Mouse (Mus musculus) layer of hippocampus, adult 9-10 months (tissue): ENCODE measurements around the gene Setd1b.

Source experiments
- DNase-seq: peaks from one replicate; pipeline ENCODE4 v3.0.0; 2022; ENCODE audit warnings: low spot score

Gene Setd1b

GRCm38 (mm10) chr5:123140694-123141554 is 1.1 kb upstream of the Setd1b start:
- DNase-seq: peak; percentile 98

DNA sequence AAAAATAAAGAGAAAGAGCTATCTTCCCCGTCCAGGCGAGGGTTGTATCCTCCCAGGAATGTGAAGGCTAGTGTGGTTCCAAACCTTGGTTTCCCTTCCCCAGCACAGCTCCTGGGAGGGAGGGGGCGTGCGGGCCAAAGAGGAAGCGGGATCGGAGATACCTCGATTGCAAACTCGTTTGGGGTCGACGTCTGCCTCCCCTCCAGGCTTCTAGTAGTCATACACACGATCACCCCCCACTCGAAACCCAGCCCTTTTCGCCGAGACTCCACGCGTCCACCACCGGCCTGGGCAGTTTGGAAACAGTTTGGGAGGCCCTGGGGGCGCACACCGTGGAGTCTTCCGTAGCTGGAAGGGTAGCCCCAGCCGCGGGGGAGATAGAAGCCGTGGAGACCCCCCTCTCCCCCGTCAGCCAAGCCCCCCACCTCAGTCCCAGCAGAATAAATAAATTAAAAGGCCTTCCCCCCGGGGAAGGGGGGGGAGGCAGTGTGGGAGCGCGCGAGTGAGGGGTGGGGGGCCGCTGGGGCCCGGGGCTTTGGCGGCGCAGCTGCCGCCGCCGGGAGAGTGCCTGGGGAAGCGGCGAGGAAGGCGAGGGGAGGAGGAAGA is 335 bp upstream of the Setd1b start:
- no peak for DNase-seq

- no peak for DNase-seq
Observed at GRCm38 (mm10) chr5:123143251-123143970, 1.4 kb downstream of the Setd1b start.

GRCm38 (mm10) chr5:123143971-123144745 is 2.2 kb downstream of the Setd1b start:
- no peak for DNase-seq

DNA sequence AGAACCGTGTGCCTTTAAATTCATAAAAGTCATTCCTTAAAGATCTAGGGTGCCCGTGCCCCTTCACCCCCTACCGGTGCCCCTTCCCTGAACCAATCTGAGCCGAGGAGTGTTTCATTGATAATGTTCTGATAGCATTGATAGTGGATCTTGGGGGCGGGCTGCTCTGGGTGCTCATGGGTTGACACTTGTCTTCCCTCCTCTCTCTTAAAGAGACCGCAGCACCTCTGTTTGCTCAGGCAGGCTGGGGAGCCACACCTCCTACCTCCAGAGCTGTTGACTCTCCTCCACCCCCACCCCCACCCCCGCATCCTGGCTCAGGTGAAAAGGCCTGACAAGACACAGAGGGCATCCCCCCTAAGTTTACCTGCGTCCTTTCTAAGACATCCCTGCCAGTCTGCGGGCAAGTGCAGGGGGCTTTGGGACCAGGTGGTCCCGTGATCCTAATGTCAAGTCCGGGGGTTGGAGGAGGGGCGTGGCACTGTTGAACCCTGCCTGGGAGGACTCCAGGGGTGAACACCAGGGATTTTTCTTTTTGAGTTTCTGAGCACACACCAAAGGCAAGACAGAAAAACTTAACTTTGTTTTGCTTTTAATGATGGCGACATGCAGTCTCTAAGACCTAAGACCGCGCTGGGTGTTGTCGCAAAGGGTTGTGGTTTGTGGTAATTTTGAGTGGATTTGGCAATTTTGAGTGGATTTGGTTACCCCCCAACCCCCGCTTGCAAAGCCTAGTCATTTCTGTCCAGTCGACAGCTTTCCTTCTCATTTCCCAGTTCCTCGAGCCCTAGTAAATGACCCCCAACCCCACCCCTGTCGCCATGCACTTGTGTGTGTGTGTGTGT is 3.0 kb downstream of the Setd1b start:
- DNase-seq: no peak

GRCm38 (mm10) chr5:123146357-123146756 is 4.4 kb downstream of the Setd1b start:
- DNase-seq: no peak

DNA sequence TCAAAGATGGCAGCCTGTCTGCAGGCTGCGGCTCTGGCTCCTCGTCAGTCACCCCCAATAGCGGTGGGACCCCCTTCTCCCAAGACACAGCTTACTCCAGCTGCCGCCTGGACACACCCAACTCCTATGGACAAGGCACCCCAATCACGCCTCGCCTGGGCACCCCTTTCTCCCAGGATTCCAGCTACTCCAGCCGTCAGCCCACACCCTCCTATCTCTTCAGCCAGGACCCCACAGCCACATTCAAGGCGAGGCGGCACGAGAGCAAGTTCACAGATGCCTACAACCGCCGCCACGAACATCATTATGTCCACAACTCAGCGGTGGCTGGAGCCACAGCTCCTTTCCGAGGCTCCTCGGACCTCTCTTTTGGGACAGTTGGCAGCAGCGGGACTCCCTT is 5.6 kb downstream of the Setd1b start:
- DNase-seq: no peak

- DNase-seq: no peak
Observed at GRCm38 (mm10) chr5:123148073-123148722, 6.2 kb downstream of the Setd1b start.

GRCm38 (mm10) chr5:123149451-123150400 is 7.7 kb downstream of the Setd1b start:
- peak; percentile 80 for DNase-seq

DNA sequence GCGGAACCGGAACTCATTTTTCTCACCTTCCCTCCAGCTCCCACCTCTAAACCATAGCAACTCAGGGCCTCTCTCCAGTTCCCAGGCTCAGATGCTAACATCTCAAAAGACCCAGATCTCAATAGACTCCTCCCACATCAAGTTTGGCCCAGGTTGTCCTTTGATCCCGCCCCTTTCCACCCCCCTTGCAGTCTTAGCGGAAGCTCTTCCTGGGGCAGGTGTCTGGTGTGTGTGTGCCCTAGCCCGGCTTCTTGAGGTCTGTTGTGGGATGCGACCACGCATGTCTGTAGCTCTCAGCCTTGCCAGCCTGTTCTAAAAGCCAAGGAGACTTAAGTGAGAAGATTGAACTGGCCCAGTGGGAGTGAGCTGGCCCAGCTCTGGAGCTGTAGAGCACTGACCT is 8.6 kb downstream of the Setd1b start:
- no peak for DNase-seq

- no peak for DNase-seq
Observed at GRCm38 (mm10) chr5:123151077-123151476, 9.1 kb downstream of the Setd1b start.

- DNase-seq: no peak
Observed at GRCm38 (mm10) chr5:123151707-123152362, 9.8 kb downstream of the Setd1b start.

- DNase-seq: no peak
Observed at GRCm38 (mm10) chr5:123152901-123153300, 10.9 kb downstream of the Setd1b start.

DNA sequence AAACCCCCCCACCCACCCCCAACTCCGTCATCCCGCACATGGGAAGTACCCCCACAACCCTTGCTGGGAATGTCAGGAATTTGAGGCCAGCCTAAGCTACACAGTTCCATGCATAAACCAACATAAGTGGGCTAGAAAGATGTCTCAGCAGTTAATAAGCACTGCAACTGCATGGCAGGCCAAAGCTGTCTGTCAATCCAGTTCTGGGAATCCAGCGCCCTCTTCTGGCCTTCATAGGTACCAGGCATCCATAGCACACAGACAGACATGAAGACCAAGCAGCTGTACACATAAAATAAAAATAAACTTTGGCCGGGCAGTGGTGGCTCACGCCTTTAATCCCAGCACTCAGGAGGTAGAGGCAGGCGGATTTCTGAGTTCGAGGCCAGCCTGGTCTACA is 13.4 kb downstream of the Setd1b start:
- no peak for DNase-seq

- no peak for DNase-seq
Observed at GRCm38 (mm10) chr5:123156763-123157162, 14.8 kb downstream of the Setd1b start.

GRCm38 (mm10) chr5:123157972-123158371 is 16.0 kb downstream of the Setd1b start:
- DNase-seq: no peak

DNA sequence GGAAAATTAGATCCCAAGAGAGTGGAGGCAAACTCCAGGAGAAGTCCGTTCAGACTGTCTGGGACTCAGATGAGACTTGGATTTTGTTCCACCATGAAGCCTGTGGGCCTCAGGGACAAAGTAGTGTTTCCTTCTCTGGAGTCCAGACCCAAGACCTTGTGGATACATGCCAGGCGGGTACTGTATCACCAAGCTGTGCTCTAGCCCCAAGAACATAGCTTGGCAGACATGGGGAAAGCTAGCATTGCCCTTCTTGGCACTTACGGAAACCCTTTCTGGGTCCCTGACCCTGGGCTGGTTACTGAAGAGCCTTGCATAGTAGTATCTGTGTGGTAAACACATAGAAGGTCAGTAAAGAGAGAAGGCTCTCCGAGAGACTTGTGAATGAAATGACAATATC is 17.5 kb downstream of the Setd1b start:
- no peak for DNase-seq

GRCm38 (mm10) chr5:123159866-123160265 is 17.9 kb downstream of the Setd1b start:
- no peak for DNase-seq

DNA sequence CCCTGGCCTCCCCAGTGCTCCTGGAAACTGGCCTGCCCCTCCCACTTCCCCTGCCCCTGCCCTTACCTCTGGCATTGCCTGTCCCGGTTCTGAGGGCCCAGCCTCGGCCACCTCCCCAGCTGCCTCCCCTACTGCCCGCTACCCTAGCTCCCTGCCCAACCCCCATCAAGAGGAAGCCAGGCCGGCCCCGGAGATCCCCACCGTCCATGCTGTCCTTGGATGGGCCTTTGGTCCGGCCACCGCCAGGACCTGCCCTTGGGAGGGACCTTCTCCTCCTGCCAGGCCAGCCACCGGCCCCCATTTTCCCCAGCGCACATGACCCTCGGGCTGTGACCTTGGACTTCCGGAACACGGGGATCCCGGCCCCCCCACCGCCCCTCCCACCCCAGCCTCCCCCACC is 18.3 kb downstream of the Setd1b start:
- DNase-seq: no peak
